Mouse (Mus musculus) megakaryocyte, embryonic 14.5 days (primary cell): Measurements from ENCODE around the gene Morf4l1. TPM values are rescaled to one million over a fixed set of nuclear protein-coding genes. Genes with fewer than 3 reads are reported as not detected.
"Not testable (repeated sequence)": the region's sequence is repeated elsewhere in the genome, so short reads cannot be mapped to it uniquely, and the experiment has no call there.

Experiments used
- H3K27me3 ChIP-seq: replicated peaks from 2 replicates; pipeline ENCODE3; 2012; ENCODE audit warnings: inconsistent platforms
- H3K36me3 ChIP-seq: replicated peaks from 2 replicates; pipeline ENCODE3; 2012; ENCODE audit warnings: low read length, inconsistent platforms, mixed read lengths
- H3K4me1 ChIP-seq: 2 replicates; pipeline ENCODE4 v1.6.1; 2012; ENCODE audit warnings: inconsistent platforms
- H3K4me3 ChIP-seq: replicated peaks from 2 replicates; pipeline ENCODE3; 2012; ENCODE audit warnings: moderate library complexity, mild to moderate bottlenecking, inconsistent platforms
- H3K9me3 ChIP-seq: 2 replicates; pipeline ENCODE4 v1.6.1; 2012; ENCODE audit warnings: inconsistent platforms
- FLI1 ChIP-seq: IDR thresholded peaks from 2 replicates; pipeline ENCODE4 v1.6.1; 2012; ENCODE audit warnings: low read length, inconsistent platforms, mixed read lengths
- GATA1 ChIP-seq: IDR thresholded peaks from 3 replicates; pipeline ENCODE4 v1.6.1; 2012; ENCODE audit warnings: mixed read lengths, low read length, inconsistent platforms, borderline replicate concordance
- polyA plus RNA-seq: library from polyadenylated mRNA; stranded (reverse); fragments of >175 nt; gene quantifications from 2 replicates; pipeline ENCODE4 v1.2.3, GENCODE M21; 2012; ENCODE audit warnings: low replicate concordance; ENCODE audit not compliant: insufficient read depth

The Morf4l1 gene
- polyA plus RNA-seq, 1 experiment = 75.8 TPM

- TF ChIP-seq GATA1 (no peak), FLI1 (no peak)
- peaks cover 75% of the 10 kb centered on the region for H3K36me3 ChIP-seq
- H3K9me3 ChIP-seq = no peaks in the 10 kb centered on the region
- no peak overlapping the region for H3K4me3 ChIP-seq
- peaks cover 26% of the 10 kb centered on the region for H3K4me1 ChIP-seq
- H3K27me3 ChIP-seq = no peaks in the 10 kb centered on the region
Measured at GRCm38 (mm10) chr9:90089339-90090104, 25.1 kb downstream of the Morf4l1 start.

- Histone ChIP-seq H3K4me3 (no peak overlapping the region), H3K9me3 (no peaks in the 10 kb centered on the region), H3K4me1 (peaks cover 26% of the 10 kb centered on the region), H3K27me3 (no peaks in the 10 kb centered on the region), H3K36me3 (peaks cover 61% of the 10 kb centered on the region)
- no peak for TF ChIP-seq FLI1
- TF ChIP-seq GATA1 = no peak
Measured at GRCm38 (mm10) chr9:90087906-90088485, 26.6 kb downstream of the Morf4l1 start.

GRCm38 (mm10) chr9:90084766-90085468 is 29.7 kb downstream of the Morf4l1 start:
- TF ChIP-seq FLI1 = no peak
- TF ChIP-seq GATA1 = no peak
- no peak overlapping the region for H3K4me3 ChIP-seq
- H3K9me3 ChIP-seq = no peaks in the 10 kb centered on the region
- peaks cover 36% of the 10 kb centered on the region for H3K36me3 ChIP-seq
- peaks cover 19% of the 10 kb centered on the region for H3K4me1 ChIP-seq
- no peaks in the 10 kb centered on the region for H3K27me3 ChIP-seq

GRCm38 (mm10) chr9:90084152-90084551 is 30.4 kb downstream of the Morf4l1 start:
- TF ChIP-seq GATA1 (no peak), FLI1 (no peak)
- Histone ChIP-seq H3K4me3 (no peak overlapping the region), H3K9me3 (no peaks in the 10 kb centered on the region), H3K27me3 (no peaks in the 10 kb centered on the region), H3K36me3 (peaks cover 29% of the 10 kb centered on the region), H3K4me1 (peaks cover 14% of the 10 kb centered on the region; the same call in 1 of the 2 replicates)

- H3K36me3 ChIP-seq = peaks cover 17% of the 10 kb centered on the region
- H3K4me3 ChIP-seq = no peak overlapping the region
- no peak for TF ChIP-seq GATA1
- no peak for TF ChIP-seq FLI1
- no peaks in the 10 kb centered on the region for H3K27me3 ChIP-seq
- no peaks in the 10 kb centered on the region for H3K9me3 ChIP-seq
- H3K4me1 ChIP-seq = peaks cover 16% of the 10 kb centered on the region; the same call in 1 of the 2 replicates
Measured at GRCm38 (mm10) chr9:90082992-90083391, 31.6 kb downstream of the Morf4l1 start.

GRCm38 (mm10) chr9:90081961-90082360 is 32.6 kb downstream of the Morf4l1 start:
- not testable (repeated sequence) for H3K27me3 ChIP-seq, H3K9me3 ChIP-seq, H3K4me3 ChIP-seq
- H3K4me1 ChIP-seq = peaks cover 16% of the 10 kb centered on the region; the same call in 1 of the 2 replicates
- H3K36me3 ChIP-seq = peaks cover 13% of the 10 kb centered on the region

GRCm38 (mm10) chr9:90076849-90077461 is 37.6 kb downstream of the Morf4l1 start:
- H3K9me3 ChIP-seq = no peaks in the 10 kb centered on the region
- TF ChIP-seq GATA1 (no peak), FLI1 (no peak)
- H3K4me3 ChIP-seq = no peak overlapping the region
- peaks cover 14% of the 10 kb centered on the region for H3K27me3 ChIP-seq
- H3K4me1 ChIP-seq = peaks cover 27% of the 10 kb centered on the region
- H3K36me3 ChIP-seq = no peaks in the 10 kb centered on the region

- TF ChIP-seq GATA1 (no peak), FLI1 (no peak)
- peaks cover 21% of the 10 kb centered on the region for H3K27me3 ChIP-seq
- no peak overlapping the region for H3K4me3 ChIP-seq
- H3K4me1 ChIP-seq = peaks cover 27% of the 10 kb centered on the region
- no peaks in the 10 kb centered on the region for H3K9me3 ChIP-seq
- no peaks in the 10 kb centered on the region for H3K36me3 ChIP-seq
Measured at GRCm38 (mm10) chr9:90076131-90076530, 38.4 kb downstream of the Morf4l1 start.

- TF ChIP-seq GATA1 (no peak), FLI1 (no peak)
- H3K4me3 ChIP-seq = no peak overlapping the region
- H3K27me3 ChIP-seq = peaks cover 29% of the 10 kb centered on the region
- H3K4me1 ChIP-seq = peaks cover 27% of the 10 kb centered on the region
- H3K9me3 ChIP-seq = no peaks in the 10 kb centered on the region
- no peaks in the 10 kb centered on the region for H3K36me3 ChIP-seq
Measured at GRCm38 (mm10) chr9:90075336-90075735, 39.2 kb downstream of the Morf4l1 start.

- no peak overlapping the region for H3K4me3 ChIP-seq
- TF ChIP-seq FLI1 (no peak), GATA1 (no peak)
- peaks cover 10% of the 10 kb centered on the region for H3K4me1 ChIP-seq
- no peaks in the 10 kb centered on the region for H3K36me3 ChIP-seq
- H3K9me3 ChIP-seq = no peaks in the 10 kb centered on the region
- peaks cover 69% of the 10 kb centered on the region for H3K27me3 ChIP-seq
Measured at GRCm38 (mm10) chr9:90070174-90070573, 44.4 kb downstream of the Morf4l1 start.
